Mouse (Mus musculus): ENCODE data around the gene Atp6v0e.
A peak's percentile ranks its signal among the peaks of the same experiment; 100 is the strongest.

DNA sequence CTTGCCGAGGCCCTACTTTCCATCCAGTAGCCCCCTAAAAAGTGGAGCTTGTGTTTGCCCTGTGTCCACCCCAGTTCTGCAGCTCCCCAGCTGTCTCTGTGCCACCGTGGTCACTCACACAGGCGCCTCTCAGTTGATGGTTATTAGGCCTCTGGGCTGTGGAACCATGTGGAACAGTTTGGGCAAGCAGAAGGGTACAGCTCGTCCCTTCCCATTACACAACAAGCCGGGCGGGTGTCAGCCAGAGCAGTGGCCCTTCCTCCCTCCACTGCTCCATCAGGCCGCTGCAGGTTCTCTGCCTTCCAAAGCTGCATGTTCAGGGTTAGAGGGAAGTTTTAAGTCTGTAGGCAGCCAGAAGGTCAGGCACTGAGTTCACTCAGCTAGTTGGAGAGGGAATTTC lies 28.1 kb downstream of the Atp6v0e start:
- TF ChIP-seq CTCF (IDR thresholded peaks at IDR 0.05; ENCODE audit: extremely low read depth, insufficient read depth, low read length) (no peak), POLR2A (IDR thresholded peaks at IDR 0.05; ENCODE audit: extremely low read depth, insufficient read depth, low read length) (0 out of 2 replicates have a peak, but pooled peaks have one; percentile 11)
